Mouse (Mus musculus) bone marrow macrophage, adult 2 months (primary cell): ENCODE results near the gene Vps45.

Experiments
- CTCF ChIP-seq: IDR thresholded peaks from 2 replicates; pipeline ENCODE4 v1.5.1; 2012; ENCODE audit warnings: low read depth, mild to moderate bottlenecking, low read length, moderate library complexity
- POLR2A ChIP-seq: IDR thresholded peaks from 2 replicates; pipeline ENCODE4 v1.6.1; 2012; ENCODE audit warnings: mild to moderate bottlenecking, low read depth, low read length, borderline replicate concordance

DNA sequence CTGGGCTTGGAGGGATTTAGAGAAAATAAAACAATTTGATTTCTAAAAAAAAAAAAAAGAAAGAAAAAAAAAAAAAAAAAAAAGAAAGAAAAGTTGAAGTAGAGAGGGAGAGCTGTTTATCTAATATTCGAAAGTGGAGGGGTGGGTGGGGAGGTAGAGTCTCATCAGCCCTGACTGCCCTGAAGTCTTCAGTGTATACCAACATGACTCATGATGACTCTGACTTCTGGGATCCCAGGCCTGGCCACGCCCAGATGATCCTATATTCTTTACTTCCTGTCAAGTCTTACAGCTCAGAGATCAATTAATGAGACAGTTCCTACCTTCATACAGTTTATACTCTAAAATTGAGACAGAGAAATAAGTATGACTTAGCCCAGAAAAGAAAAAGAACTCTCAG, 29.0 kb upstream of the Vps45 start:
- no peak for TF ChIP-seq CTCF
- TF ChIP-seq POLR2A, result no peak
